Mouse (Mus musculus) intestine, postnatal 0 days (tissue): ENCODE data around the gene Rxfp2. TPM values are rescaled to one million over a fixed set of nuclear protein-coding genes. Genes with fewer than 3 reads are reported as not detected.

Source experiments
- ATAC-seq: fragments of 200-750 bp; cut with Nextera tagmentation; 2 replicates; pipeline ENCODE4 v1.8.0; 2017; ENCODE audit warnings: mild to moderate bottlenecking, moderate TSS enrichment, moderate library complexity
- H3K27ac ChIP-seq: fragments of 300-500 bp; sonication (generic); 2 replicates; pipeline ENCODE4 v1.5.1; 2014; ENCODE audit warnings: mild to moderate bottlenecking, low read depth, low read length, moderate library complexity
- H3K27me3 ChIP-seq: fragments of 300-500 bp; sonication (generic); replicated peaks from 2 replicates; pipeline ENCODE4 v1.6.1; 2014; ENCODE audit warnings: low read length, mixed read lengths; ENCODE audit not compliant: control insufficient read depth, insufficient read depth
- H3K36me3 ChIP-seq: fragments of 300-500 bp; sonication (generic); 2 replicates; pipeline ENCODE4 v1.6.1; 2014; ENCODE audit warnings: mild to moderate bottlenecking, moderate library complexity; ENCODE audit not compliant: control insufficient read depth, insufficient read depth
- H3K4me1 ChIP-seq: fragments of 300-500 bp; sonication (generic); replicated peaks from 2 replicates; pipeline ENCODE4 v1.6.1; 2014; ENCODE audit warnings: antibody characterized with exemption, low read length, mixed read lengths; ENCODE audit not compliant: control insufficient read depth, insufficient read depth
- H3K4me2 ChIP-seq: fragments of 300-500 bp; sonication (generic); replicated peaks from 2 replicates; pipeline ENCODE4 v1.6.1; 2014; ENCODE audit warnings: low read depth, mild to moderate bottlenecking, moderate library complexity
- H3K4me3 ChIP-seq: fragments of 300-500 bp; sonication (generic); 2 replicates; pipeline ENCODE4 v1.5.1; 2014; ENCODE audit warnings: low read depth, low read length
- H3K9ac ChIP-seq: fragments of 300-500 bp; sonication (generic); 2 replicates; pipeline ENCODE4 v1.6.1; 2014; ENCODE audit warnings: mild to moderate bottlenecking, low read depth, low read length
- H3K9me3 ChIP-seq: fragments of 300-500 bp; sonication (generic); 2 replicates; pipeline ENCODE4 v1.6.1; 2016; ENCODE audit warnings: mixed run types; ENCODE audit not compliant: control insufficient read depth
- CTCF ChIP-seq: sonication (generic); IDR thresholded peaks from 2 replicates; pipeline ENCODE4 v1.5.1; 2016; ENCODE audit warnings: low read depth, mild to moderate bottlenecking, control low read depth, antibody characterized with exemption, moderate library complexity
- WGBS: fragments of 180-500 bp; shearing (Covaris S2); extraction: QIAGEN DNeasy Blood & Tissue Kit; methylation state at CpG from one replicate; pipeline ENCODE4 v1.1.7; 2014; 5-methylcytosine and 5-hydroxymethylcytosine counted together
- polyA plus RNA-seq: library from polyadenylated mRNA; unstranded; fragments of >200 nt; fragmentation: Nextera tagmentation; extraction: Ambion mirVana; gene quantifications from 2 replicates; pipeline ENCODE4 v1.2.1, GENCODE M21; 2015

Gene Rxfp2
- polyA plus RNA-seq, 1 experiment from 2014 or later: not detected

DNA sequence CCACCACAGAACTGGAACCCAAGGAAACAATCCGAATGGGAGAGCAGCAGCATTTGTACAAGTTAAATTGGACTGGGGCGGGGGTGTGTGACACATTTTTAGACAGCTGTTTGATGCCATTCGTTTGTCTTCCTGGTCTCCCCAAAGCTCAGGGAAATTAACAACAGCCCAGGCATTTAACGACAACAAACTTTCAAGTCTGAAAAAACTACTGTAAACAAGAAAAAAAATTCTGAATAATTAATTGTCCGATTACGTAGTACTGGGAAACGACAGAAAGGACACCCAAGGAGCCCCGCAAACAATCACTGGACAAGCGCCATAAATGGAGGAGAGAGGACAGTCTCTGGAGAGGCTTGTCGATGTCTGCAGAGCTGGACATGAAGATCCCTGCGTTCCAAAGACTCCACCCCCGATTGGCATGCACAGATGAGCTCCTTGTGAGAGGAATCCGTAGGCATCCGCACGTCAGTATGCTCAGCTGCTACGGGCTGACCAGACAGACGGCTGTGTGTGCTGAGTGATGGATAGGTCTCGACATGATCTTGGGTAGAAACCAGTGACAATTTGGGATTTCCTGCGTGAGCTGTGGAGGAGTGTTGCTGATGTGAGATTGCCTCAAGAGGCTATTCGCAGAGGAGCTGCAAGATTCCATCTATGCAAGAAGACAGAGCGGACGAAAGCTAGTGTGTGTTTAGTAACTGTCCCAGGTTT lies 21.0 kb upstream of the Rxfp2 start:
- H3K9ac ChIP-seq: no peak overlapping the region
- no peak overlapping the region for H3K4me2 ChIP-seq
- ATAC-seq: no peak
- no peak overlapping the region for H3K4me3 ChIP-seq
- H3K27me3 ChIP-seq: no peaks in the 10 kb centered on the region
- TF ChIP-seq CTCF: no peak
- H3K27ac ChIP-seq: no peak overlapping the region
- no peaks in the 10 kb centered on the region for H3K9me3 ChIP-seq
- H3K36me3 ChIP-seq: no peaks in the 10 kb centered on the region
- WGBS: 72% methylated on average over 22 of the region's 22 CpGs
- H3K4me1 ChIP-seq: no peaks in the 10 kb centered on the region

DNA sequence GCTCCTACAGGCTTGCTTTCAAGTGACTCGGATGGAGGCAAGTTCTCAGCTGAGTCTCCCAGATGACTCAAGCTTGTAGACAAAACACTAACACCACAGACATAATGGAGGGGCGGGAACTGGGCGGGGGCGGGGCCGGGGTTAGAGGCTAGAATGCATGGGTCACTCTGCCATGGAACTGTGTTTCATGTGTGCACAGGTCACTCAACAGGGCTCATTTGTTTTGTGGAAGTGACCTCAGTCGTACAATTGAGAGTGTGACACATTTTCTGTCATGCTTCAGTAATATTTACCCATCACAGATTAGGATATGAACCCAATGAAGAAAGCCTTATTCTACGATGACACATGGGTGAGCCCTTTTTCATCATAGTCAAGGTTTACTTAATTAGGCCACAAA lies 20.2 kb upstream of the Rxfp2 start:
- TF ChIP-seq CTCF: no peak

DNA sequence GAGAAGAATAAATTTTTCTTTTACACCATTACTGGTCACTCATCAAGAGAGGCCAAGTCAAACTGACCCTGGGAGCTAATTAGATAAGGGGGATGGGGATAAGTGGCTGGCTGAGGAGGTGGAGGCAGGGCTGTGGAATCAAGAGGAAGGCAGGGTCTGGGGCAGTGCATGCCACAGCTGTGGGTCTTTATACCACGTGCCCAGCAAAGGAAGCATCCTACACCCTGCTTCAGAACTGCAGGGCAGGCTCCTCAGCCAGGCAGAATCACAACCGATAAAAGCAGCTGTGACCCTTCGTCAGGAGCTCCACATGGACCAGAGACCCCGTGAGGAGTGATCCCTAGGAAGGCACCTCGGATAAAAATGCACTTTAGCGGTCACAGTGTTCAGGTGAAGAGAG lies 13.1 kb upstream of the Rxfp2 start:
- Histone ChIP-seq H3K9ac (no peak overlapping the region), H3K27me3 (no peaks in the 10 kb centered on the region), H3K4me3 (no peak overlapping the region), H3K9me3 (no peaks in the 10 kb centered on the region), H3K36me3 (no peaks in the 10 kb centered on the region), H3K4me2 (no peak overlapping the region), H3K4me1 (no peaks in the 10 kb centered on the region), H3K27ac (no peak overlapping the region)
- TF ChIP-seq CTCF: no peak
- no peak for ATAC-seq
- WGBS: 41% methylated on average over 6 of the region's 6 CpGs

More for the DNA sequence above, 20.2 kb upstream of the Rxfp2 start:
- 81% methylated on average over 7 of the region's 7 CpGs for WGBS
- Histone ChIP-seq H3K36me3 (no peaks in the 10 kb centered on the region), H3K9ac (no peak overlapping the region), H3K9me3 (no peaks in the 10 kb centered on the region), H3K4me3 (no peak overlapping the region), H3K27me3 (no peaks in the 10 kb centered on the region), H3K4me1 (no peaks in the 10 kb centered on the region), H3K4me2 (no peak overlapping the region), H3K27ac (no peak overlapping the region)
- no peak for ATAC-seq

DNA sequence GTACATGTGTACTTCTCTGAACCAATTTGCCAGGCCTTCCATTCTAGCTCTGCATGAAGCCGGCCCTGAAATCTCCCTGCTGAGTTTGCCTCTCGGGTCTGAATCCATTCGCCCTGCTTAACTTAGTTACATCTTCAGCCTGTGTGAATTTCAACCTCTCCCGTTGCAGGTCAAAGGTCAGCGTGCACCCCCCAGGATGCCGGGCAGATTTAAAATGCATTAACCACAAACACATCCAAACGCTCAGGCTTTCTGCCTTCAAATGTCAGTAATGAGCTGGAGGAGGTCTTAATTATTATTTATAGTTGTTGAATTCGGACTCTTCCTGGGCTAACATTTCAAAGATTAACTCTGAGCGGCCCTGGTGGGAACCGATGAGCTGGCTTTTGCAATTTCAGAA lies 1.6 kb upstream of the Rxfp2 start:
- H3K36me3 ChIP-seq: no peaks in the 10 kb centered on the region
- no peaks in the 10 kb centered on the region for H3K9me3 ChIP-seq
- 53% methylated on average over 10 of the region's 10 CpGs for WGBS
- no peak overlapping the region for H3K27ac ChIP-seq
- H3K27me3 ChIP-seq: no peaks in the 10 kb centered on the region
- no peak for TF ChIP-seq CTCF
- no peak overlapping the region for H3K4me3 ChIP-seq
- no peak overlapping the region for H3K9ac ChIP-seq
- no peak for ATAC-seq
- no peak overlapping the region for H3K4me2 ChIP-seq
- H3K4me1 ChIP-seq: no peaks in the 10 kb centered on the region

DNA sequence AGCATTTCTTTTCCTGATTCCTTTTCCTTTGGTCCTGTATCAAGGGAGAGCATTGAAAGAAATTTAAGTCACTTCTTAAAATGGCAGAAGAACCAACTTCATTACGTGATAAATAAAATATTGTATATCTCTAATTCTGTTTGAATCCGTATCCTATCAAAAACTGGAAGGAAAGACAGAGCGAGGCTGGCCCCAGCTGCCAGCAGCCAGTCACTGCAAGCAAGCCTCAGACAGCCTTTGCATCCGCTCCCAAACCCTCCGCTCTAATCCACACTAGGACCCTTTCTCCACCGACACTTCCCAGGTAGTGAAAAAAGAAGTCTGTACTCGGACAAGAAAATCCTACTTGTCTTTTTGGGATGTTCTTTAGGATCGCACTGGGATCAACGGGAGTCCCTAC lies 803 bp upstream of the Rxfp2 start:
- no peaks in the 10 kb centered on the region for H3K4me1 ChIP-seq
- no peaks in the 10 kb centered on the region for H3K9me3 ChIP-seq
- no peaks in the 10 kb centered on the region for H3K36me3 ChIP-seq
- TF ChIP-seq CTCF: peak; percentile 45
- H3K4me2 ChIP-seq: no peak overlapping the region
- H3K4me3 ChIP-seq: no peak overlapping the region
- 73% methylated on average over 9 of the region's 9 CpGs for WGBS
- ATAC-seq: no peak
- no peaks in the 10 kb centered on the region for H3K27me3 ChIP-seq
- no peak overlapping the region for H3K9ac ChIP-seq
- H3K27ac ChIP-seq: no peak overlapping the region

DNA sequence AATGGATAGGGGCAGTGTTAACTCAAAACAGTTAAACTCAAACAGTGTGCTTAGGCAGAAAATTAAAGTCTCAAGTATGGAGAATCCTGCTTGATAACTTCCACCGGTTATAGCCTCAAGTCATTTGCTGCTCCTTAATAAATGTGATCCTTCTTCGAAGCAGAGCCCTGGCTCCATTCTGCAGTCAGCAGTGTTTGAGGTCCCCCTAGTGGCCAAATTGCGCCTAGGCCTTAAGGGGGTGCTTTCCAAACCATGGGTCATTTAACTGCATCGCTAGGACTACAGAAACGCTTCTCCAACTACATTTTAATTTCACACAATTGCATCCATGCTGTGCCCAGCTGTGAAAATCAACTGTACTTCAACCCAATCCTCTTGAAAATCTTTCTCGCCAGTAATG lies 2.4 kb downstream of the Rxfp2 start:
- 6% methylated on average over 6 of the region's 6 CpGs for WGBS
- TF ChIP-seq CTCF: peak; percentile 97
- ATAC-seq: no peak

More for the DNA sequence above, 2.4 kb downstream of the Rxfp2 start:
- Histone ChIP-seq H3K4me1 (no peaks in the 10 kb centered on the region), H3K4me2 (no peak overlapping the region), H3K9me3 (no peaks in the 10 kb centered on the region), H3K9ac (no peak overlapping the region; the same call in 1 of the 2 replicates), H3K27ac (no peak overlapping the region), H3K27me3 (no peaks in the 10 kb centered on the region), H3K36me3 (no peaks in the 10 kb centered on the region), H3K4me3 (no peak overlapping the region)
